Mouse (Mus musculus): ENCODE data around the gene Gm30083. TPM values are rescaled to one million over a fixed set of nuclear protein-coding genes. Genes with fewer than 3 reads are reported as not detected.

The Gm30083 gene
- not detected in 2 replicates for total RNA-seq (2015; ENCODE audit: low replicate concordance)
- not detected in 2 replicates for total RNA-seq (2017; ENCODE audit: low replicate concordance)

DNA sequence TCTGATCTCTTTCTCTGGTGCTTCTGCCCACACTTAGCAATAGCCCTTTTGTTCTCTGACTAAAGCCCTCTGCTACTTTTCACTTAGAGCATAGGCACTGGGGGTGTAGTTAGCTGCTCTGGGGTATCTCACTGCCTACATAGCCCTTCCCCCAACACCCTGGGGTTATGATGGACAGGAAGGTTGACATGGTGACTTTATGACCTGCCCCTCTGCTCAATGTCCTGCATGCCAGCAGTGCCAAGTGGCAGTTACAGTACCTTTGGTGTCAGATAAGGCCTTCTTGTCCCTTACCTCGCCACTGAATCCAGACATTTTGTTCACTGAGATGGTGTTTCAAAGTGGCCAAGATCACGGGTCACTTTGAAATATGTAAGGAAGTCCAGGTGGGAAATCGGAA is at the start of gene Gm30083:
Gm30083 (minus strand) TSS at position 120 of the 400 bp plus-strand sequence.
- no peak for ATAC-seq (replicated peaks; ENCODE audit: low FRiP score, poor library complexity, severe bottlenecking)

GRCm38 (mm10) chr14:34052516-34052915 is 37.5 kb upstream of the Gm30083 start, which contains the start of gene Antxrl:
Gene Antxrl (plus strand): TSS chr14:34052707.
- no peak for ATAC-seq (replicated peaks; ENCODE audit: low FRiP score, poor library complexity, severe bottlenecking)

- ATAC-seq (replicated peaks; ENCODE audit: low FRiP score, poor library complexity, severe bottlenecking), result no peak
Observed at GRCm38 (mm10) chr14:34050101-34050779, 35.3 kb upstream of the Gm30083 start.

DNA sequence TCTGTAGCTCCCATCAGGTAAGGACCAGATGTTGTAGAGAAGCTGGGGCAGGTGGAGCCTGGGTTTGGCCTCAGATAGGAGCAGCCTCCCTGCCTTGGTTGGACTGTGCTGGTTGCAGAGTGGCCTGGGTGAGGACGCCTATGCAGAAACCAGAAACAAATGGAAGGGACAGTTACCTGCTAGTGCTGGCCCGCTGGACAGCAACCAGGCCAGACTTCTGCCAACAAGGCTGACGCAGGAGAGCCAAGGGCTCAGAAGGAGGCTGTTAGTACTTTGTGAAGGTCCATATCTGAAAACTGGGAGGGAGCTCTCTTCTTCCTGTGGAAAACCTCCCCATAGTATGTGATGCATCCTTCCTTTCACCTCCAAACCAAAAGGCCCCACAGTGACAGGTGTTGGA is 28.4 kb upstream of the Gm30083 start:
- no peak for ATAC-seq (replicated peaks; ENCODE audit: low FRiP score, poor library complexity, severe bottlenecking)

- ATAC-seq (replicated peaks; ENCODE audit: low FRiP score, poor library complexity, severe bottlenecking), result no peak
Observed at GRCm38 (mm10) chr14:34041241-34041640, 26.3 kb upstream of the Gm30083 start.

DNA sequence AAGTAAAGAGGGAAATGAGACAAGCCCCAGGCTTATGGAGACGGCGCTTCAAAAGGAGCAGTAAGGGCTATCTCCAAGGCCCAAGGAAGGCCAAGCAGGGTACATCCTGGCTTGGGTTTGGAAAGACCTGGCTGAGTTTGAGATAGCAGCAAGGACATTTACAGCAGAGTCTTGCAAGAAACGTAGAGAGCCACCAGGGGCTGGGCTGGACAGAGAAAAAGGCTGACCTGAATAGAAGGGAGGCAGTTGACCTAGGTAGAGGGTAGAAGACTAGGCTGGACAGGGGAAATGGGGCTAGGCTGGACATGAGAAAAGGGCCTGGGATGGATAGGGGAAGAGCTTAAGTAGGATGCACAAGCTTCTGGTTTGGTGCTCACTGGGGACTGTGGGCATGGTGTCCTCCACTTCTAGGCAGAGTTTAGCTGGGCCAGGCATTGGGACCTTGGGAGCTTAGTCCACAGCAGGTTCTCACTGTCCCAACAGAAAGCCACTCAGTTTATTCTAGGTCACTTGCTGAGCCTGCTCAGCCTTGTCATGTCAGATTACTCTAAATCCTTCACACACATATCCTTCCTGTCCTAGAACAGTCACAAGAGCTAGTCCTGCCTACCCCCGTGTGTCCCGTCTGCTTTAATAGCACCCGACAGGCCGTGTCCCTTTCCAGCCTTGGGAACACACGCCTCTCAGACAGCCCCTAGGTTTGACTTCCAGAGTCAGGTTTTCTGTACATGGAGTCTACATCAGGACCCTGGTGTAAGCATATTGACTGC is 19.0 kb upstream of the Gm30083 start:
- ATAC-seq (replicated peaks; ENCODE audit: low FRiP score, poor library complexity, severe bottlenecking), result no peak

DNA sequence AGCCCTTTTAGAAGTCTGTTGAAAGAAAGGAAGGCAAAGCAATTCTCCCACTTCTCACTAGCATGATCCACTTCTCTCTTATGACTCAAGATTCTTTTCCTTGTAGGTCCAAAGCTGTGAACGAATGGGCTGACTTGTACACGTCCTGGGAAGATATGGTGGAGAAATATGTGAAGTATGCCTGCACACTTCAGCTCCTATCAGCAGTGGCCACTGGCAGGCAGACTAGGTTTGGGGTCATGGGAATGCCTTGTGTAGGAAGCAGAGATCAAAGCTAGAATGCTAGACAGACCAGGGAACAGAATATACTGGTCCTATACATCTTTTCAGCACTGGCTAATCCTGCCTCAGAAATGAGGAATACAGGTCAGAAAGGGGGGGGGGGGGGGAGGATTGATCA is 11.7 kb upstream of the Gm30083 start:
- no peak for ATAC-seq (replicated peaks; ENCODE audit: low FRiP score, poor library complexity, severe bottlenecking)

DNA sequence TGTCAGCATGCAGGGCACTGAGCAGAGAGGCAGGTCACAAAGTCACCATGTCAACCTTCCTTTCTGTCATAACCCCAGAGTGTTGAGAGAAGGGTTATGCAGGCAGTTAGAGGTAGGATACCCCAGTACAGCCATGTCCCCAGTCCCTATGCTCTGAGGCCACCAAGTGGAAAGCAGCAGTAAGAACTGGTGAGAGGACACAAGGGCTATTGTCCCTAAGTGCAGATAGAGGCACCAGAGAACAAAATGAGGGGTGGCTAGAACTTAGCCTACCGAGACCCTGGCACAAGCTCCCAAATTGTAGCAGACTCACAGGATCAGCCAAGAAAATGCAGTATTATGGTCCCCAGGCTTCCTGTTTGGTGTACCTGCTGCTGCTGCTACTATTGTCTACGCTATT is 2.0 kb upstream of the Gm30083 start:
- ATAC-seq (replicated peaks; ENCODE audit: low FRiP score, poor library complexity, severe bottlenecking), result no peak

DNA sequence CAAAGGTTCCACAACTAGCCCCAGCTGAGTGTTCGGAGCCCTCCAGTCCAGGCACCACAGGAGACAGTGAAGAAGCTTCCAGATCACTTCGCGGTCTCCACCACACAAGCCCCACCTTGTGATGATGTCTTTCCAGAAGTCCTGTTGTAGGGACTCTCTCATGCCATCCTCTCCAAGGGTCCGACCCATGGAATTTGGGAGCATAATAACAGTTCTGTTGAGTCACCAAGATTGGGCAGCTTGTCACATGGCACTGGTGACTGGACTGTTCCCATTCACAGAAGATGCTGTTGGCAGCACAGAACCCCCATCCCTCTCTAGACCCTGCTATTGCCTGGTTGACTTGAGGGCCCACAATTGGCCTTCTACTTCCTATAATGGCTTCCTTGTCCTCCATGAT is 1.4 kb upstream of the Gm30083 start, which contains the start of gene Gm5460:
Gm5460 (plus strand) TSS at position 378 of the 400 bp plus-strand sequence.
- ATAC-seq (replicated peaks; ENCODE audit: low FRiP score, poor library complexity, severe bottlenecking), result no peak

- ATAC-seq (replicated peaks; ENCODE audit: low FRiP score, poor library complexity, severe bottlenecking), result no peak
Observed at GRCm38 (mm10) chr14:34002358-34002757, 12.6 kb downstream of the Gm30083 start.

DNA sequence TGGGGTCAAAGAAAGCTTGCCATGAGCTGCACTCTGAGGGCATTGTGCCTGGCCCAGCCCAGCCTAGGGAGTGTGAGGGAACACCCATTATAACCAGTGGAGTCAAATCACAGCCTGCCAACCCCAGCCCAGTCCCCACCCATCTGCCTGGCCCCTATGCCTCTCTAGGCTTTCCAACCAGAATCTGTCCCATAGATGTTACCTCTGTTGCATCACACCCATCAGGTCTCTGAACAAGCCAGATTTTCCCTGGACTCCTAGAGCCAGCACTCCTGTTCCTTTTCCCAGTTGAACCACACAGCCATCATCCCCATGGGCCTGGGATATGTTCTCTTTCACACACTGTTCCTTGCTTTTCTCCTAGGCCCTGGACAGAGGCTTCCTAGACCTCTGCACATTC is 13.5 kb downstream of the Gm30083 start:
- no peak for ATAC-seq (replicated peaks; ENCODE audit: low FRiP score, poor library complexity, severe bottlenecking)

DNA sequence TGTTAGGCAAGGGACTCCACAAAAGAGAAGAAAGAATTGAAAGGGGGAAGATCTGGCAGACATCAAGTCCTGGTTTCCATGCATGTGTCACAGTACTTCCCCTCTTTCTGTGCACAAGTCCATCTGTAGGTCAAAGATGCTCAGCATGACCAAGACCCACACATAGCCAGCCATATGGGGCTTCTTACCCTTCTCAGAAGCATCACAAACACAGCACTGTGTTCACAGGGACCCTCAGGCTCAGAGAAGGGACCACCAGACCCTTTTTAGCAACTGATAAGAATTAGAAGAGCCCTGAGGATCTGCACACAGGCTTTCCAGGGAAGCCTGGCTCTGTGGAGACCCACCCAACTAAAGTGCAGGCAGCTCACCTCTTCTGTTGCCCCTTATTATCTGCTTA is 14.9 kb downstream of the Gm30083 start:
- no peak for ATAC-seq (replicated peaks; ENCODE audit: low FRiP score, poor library complexity, severe bottlenecking)

GRCm38 (mm10) chr14:33997427-33997826 is 17.6 kb downstream of the Gm30083 start:
- no peak for ATAC-seq (replicated peaks; ENCODE audit: low FRiP score, poor library complexity, severe bottlenecking)

DNA sequence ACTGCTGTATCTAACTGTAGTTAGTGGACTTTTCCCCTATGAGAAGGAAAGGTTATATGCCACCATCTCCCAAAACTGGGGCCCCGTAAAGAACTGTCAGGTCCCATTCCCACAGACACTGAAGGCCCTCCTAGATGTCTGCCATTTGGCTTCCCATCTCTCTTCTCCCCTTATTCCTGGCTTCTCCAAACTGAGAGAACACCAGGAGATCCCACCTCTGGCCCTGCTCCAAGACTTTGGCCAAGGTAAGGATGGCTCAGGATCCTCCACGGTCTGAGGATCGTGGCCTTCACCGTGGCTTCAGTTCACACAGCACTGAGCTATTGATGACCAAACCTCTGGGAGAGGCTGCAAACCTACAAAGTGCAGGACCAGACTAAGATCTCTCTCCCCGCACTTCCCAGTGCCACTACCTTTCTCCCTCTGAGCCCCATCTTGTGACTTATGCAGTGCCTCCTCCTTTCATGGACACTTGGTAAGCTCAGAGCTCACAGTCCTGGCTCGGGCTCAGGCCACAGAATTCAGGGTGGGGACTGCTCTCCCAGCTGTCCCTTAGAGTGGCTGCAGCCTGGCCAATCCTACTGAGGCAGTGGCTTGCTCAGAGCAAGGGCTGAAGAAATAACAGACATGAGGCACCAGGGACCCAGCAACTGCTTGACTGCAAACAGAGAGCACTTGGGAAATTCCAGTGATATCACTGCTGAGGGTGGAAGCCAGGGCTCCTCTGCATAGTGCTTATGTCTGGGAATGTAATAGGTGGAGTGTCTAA is 21.3 kb downstream of the Gm30083 start:
- no peak for ATAC-seq (replicated peaks; ENCODE audit: low FRiP score, poor library complexity, severe bottlenecking)

GRCm38 (mm10) chr14:33993051-33993450 is 21.9 kb downstream of the Gm30083 start:
- no peak for ATAC-seq (replicated peaks; ENCODE audit: low FRiP score, poor library complexity, severe bottlenecking)

GRCm38 (mm10) chr14:33991971-33992370 is 23.0 kb downstream of the Gm30083 start:
- no peak for ATAC-seq (replicated peaks; ENCODE audit: low FRiP score, poor library complexity, severe bottlenecking)

DNA sequence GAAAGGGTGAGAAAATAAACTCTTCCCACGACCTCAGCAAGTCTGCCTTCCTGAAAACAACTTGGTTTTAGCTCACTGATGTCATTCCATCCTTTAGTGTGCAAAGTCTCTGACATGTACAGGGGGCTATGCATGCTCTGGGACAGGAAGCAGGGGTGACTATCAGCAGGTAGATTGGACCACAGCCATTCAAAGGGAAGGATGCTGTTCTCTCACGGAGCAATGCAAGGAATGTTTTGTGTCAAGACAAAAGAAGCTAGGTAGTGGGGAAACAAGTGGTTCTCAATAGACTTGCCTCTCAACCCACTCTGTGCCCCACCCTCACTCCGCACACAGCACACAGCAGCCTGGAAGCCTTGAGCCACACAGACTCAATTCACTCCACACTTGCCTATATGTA is 25.8 kb downstream of the Gm30083 start:
- no peak for ATAC-seq (replicated peaks; ENCODE audit: low FRiP score, poor library complexity, severe bottlenecking)

DNA sequence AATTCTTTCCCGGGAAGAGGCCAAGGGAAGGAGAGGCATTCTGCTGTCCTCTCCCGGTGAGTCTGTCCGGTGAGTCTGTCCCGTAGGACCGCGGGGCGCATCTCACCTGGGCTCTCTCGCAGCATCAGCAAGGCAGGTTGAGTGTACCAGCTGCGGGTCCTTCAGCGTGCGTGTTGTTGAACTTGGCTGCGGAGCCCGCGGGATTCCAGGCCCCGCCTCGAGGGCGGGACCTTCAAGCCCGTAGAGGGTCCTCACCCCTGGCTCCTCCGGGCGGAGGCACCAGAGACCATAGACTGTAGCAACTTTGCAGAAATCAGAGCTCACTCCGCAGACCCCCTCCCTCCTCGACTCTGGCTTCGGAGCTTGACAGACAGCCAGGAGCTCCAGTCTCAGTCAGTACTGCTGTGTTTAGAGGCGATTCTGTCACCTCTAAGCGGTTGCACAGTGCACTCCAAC is 36.4 kb downstream of the Gm30083 start, which contains the start of gene Zfp488:
Zfp488 (minus strand) TSS at position 161 of the 456 bp plus-strand sequence.
- no peak for ATAC-seq (replicated peaks; ENCODE audit: low FRiP score, poor library complexity, severe bottlenecking)

DNA sequence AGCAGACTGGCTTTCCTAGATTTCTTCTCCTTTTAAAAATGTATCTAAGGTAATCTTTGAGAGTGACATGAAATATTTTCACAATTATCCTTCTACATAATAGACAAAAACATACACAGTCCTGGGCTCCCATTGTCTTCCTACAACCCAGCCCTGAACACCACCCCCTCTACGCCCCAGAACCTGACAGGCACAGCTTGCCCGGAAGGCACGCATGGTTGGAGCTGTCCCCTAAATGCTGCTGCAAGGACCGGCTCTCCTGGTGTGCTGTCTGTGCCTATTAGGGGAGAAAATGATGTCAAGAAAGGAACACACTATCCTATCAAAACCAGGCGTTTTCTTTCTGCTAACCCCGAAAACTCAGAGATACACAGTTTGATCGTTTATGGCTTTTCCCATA is 37.2 kb downstream of the Gm30083 start:
- no peak for ATAC-seq (replicated peaks; ENCODE audit: low FRiP score, poor library complexity, severe bottlenecking)

DNA sequence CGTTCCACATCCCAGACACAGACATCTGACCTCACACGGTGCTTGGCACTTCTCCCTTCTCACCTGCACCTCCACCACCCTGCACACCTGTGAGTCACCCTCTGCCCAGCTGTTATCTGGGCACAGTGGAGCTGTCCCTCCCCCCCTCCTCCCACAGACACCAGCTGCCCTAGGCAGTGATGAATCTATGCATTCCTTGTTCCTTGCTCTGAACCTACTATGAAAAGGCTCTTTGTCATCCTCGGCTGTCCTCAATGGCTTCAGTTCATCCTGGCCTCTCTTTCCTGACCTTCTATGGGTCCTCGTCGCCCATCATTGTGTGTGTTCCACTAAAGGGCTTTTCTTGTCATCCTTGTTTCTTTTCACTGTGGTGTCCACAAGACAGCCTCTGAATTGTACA is 40.2 kb downstream of the Gm30083 start:
- ATAC-seq (replicated peaks; ENCODE audit: low FRiP score, poor library complexity, severe bottlenecking), result no peak
